Mouse (Mus musculus) stomach, embryonic 16.5 days (tissue): ENCODE measurements around the gene Prr7. TPM values are rescaled to one million over a fixed set of nuclear protein-coding genes. Genes with fewer than 3 reads are reported as not detected.
A peak's percentile ranks its signal among the peaks of the same experiment; 100 is the strongest.

Source experiments
- ATAC-seq: fragments of 200-750 bp; cut with Nextera tagmentation; 2 replicates; pipeline ENCODE4 v1.8.0; 2017; ENCODE audit warnings: moderate number of reproducible peaks, moderate TSS enrichment; ENCODE audit not compliant: insufficient read depth, low FRiP score
- H3K27ac ChIP-seq: fragments of 300-500 bp; sonication (generic); 2 replicates; pipeline ENCODE4 v1.5.1; 2014; ENCODE audit warnings: low read length
- H3K27me3 ChIP-seq: fragments of 300-500 bp; sonication (generic); 2 replicates; pipeline ENCODE4 v1.6.1; 2014; ENCODE audit warnings: low read length, control low read depth, mixed read lengths; ENCODE audit not compliant: control insufficient read depth, insufficient read depth
- H3K36me3 ChIP-seq: fragments of 300-500 bp; sonication (generic); 2 replicates; pipeline ENCODE4 v1.6.1; 2014; ENCODE audit warnings: low read length; ENCODE audit not compliant: control insufficient read depth, insufficient read depth
- H3K4me1 ChIP-seq: fragments of 300-500 bp; sonication (generic); 2 replicates; pipeline ENCODE4 v1.6.1; 2014; ENCODE audit warnings: low read length, control low read depth, mixed read lengths; ENCODE audit not compliant: control insufficient read depth, insufficient read depth
- H3K4me2 ChIP-seq: fragments of 300-500 bp; sonication (generic); 2 replicates; pipeline ENCODE4 v1.6.1; 2014; ENCODE audit warnings: low read depth, low read length, mixed read lengths
- H3K4me3 ChIP-seq: fragments of 300-500 bp; sonication (generic); replicated peaks from 2 replicates; pipeline ENCODE4 v1.5.1; 2014; ENCODE audit warnings: mild to moderate bottlenecking, low read length
- H3K9ac ChIP-seq: fragments of 300-500 bp; sonication (generic); 2 replicates; pipeline ENCODE4 v1.6.1; 2014; ENCODE audit warnings: low read length
- H3K9me3 ChIP-seq: fragments of 300-500 bp; sonication (generic); replicated peaks from 2 replicates; pipeline ENCODE4 v1.6.1; 2016; ENCODE audit warnings: low read length, control low read depth; ENCODE audit not compliant: control insufficient read depth
- WGBS: fragments of 180-500 bp; shearing (Covaris S2); extraction: QIAGEN DNeasy Blood & Tissue Kit; methylation state at CpG from one replicate; pipeline ENCODE4 v1.1.7; 2014; 5-methylcytosine and 5-hydroxymethylcytosine counted together
- polyA plus RNA-seq: library from polyadenylated mRNA; unstranded; fragments of >200 nt; fragmentation: Nextera tagmentation; extraction: Ambion mirVana; gene quantifications from 2 replicates; pipeline ENCODE4 v1.2.1, GENCODE M21; 2015

Gene Prr7
- polyA plus RNA-seq, 1 experiment from 2014 or later, result 0.26 TPM

GRCm38 (mm10) chr13:55472132-55473022 is 8.3 kb downstream of the Prr7 start:
- peak overlapping the region; percentile 59 for H3K4me3 ChIP-seq
- H3K9ac ChIP-seq, result peak overlapping the region; percentile 79
- WGBS, result under 1% methylated on average over 87 of the region's 103 CpGs
- H3K4me1 ChIP-seq, result peaks cover 17% of the 10 kb centered on the region
- H3K27me3 ChIP-seq, result peaks cover 4% of the 10 kb centered on the region; the same call in 1 of the 2 replicates
- ATAC-seq, result peak; percentile 48
- H3K9me3 ChIP-seq, result no peaks in the 10 kb centered on the region
- peak overlapping the region; percentile 100 for H3K4me2 ChIP-seq
- H3K36me3 ChIP-seq, result peaks cover 14% of the 10 kb centered on the region
- H3K27ac ChIP-seq, result peak overlapping the region; percentile 31

- Histone ChIP-seq H3K36me3 (peaks cover 15% of the 10 kb centered on the region), H3K9ac (peak overlapping the region; percentile 79), H3K27me3 (peaks cover 4% of the 10 kb centered on the region; the same call in 1 of the 2 replicates), H3K27ac (peak overlapping the region; percentile 31; the same call in 1 of the 2 replicates), H3K4me3 (peak overlapping the region; percentile 59), H3K4me2 (peak overlapping the region; percentile 100), H3K9me3 (no peaks in the 10 kb centered on the region), H3K4me1 (peaks cover 17% of the 10 kb centered on the region)
- ATAC-seq, result no peak
- WGBS, result 30% methylated on average over 18 of the region's 18 CpGs
These were observed 9.2 kb downstream of the Prr7 start for GRCm38 (mm10) chr13:55473076-55473831.

GRCm38 (mm10) chr13:55473961-55474360 is 9.9 kb downstream of the Prr7 start:
- Histone ChIP-seq H3K9me3 (no peaks in the 10 kb centered on the region), H3K27ac (no peak overlapping the region), H3K4me1 (peaks cover 17% of the 10 kb centered on the region), H3K36me3 (peaks cover 15% of the 10 kb centered on the region), H3K9ac (no peak overlapping the region), H3K4me3 (no peak overlapping the region), H3K27me3 (peaks cover 4% of the 10 kb centered on the region; the same call in 1 of the 2 replicates), H3K4me2 (no peak overlapping the region)
- ATAC-seq, result no peak
- 70% methylated on average over 11 of the region's 11 CpGs for WGBS

- peaks cover 4% of the 10 kb centered on the region; the same call in 1 of the 2 replicates for H3K27me3 ChIP-seq
- ATAC-seq, result no peak
- H3K36me3 ChIP-seq, result peaks cover 15% of the 10 kb centered on the region
- H3K27ac ChIP-seq, result no peak overlapping the region
- no peak overlapping the region for H3K4me3 ChIP-seq
- no peak overlapping the region for H3K4me2 ChIP-seq
- H3K9ac ChIP-seq, result no peak overlapping the region
- no peaks in the 10 kb centered on the region for H3K9me3 ChIP-seq
- H3K4me1 ChIP-seq, result peaks cover 17% of the 10 kb centered on the region
- 55% methylated on average over 5 of the region's 5 CpGs for WGBS
These were observed 10.6 kb downstream of the Prr7 start for GRCm38 (mm10) chr13:55474621-55475069.

- no peak for ATAC-seq
These were observed 11.7 kb downstream of the Prr7 start for GRCm38 (mm10) chr13:55475750-55476149.

GRCm38 (mm10) chr13:55476256-55476655 is 12.2 kb downstream of the Prr7 start:
- WGBS, result 90% methylated on average over 8 of the region's 8 CpGs
- Histone ChIP-seq H3K9ac (no peak overlapping the region), H3K4me2 (no peak overlapping the region), H3K36me3 (peaks cover 24% of the 10 kb centered on the region), H3K9me3 (no peaks in the 10 kb centered on the region), H3K27me3 (no peaks in the 10 kb centered on the region), H3K27ac (no peak overlapping the region), H3K4me3 (no peak overlapping the region), H3K4me1 (peaks cover 12% of the 10 kb centered on the region)
- ATAC-seq, result no peak

More at GRCm38 (mm10) chr13:55475750-55476149, 11.7 kb downstream of the Prr7 start:
- WGBS, result 82% methylated on average over 5 of the region's 5 CpGs
- no peak overlapping the region for H3K27ac ChIP-seq
- H3K36me3 ChIP-seq, result peaks cover 21% of the 10 kb centered on the region
- no peak overlapping the region for H3K9ac ChIP-seq
- H3K9me3 ChIP-seq, result no peaks in the 10 kb centered on the region
- H3K4me1 ChIP-seq, result peaks cover 17% of the 10 kb centered on the region
- H3K27me3 ChIP-seq, result no peaks in the 10 kb centered on the region
- H3K4me2 ChIP-seq, result no peak overlapping the region
- no peak overlapping the region for H3K4me3 ChIP-seq

GRCm38 (mm10) chr13:55477492-55477891 is 13.4 kb downstream of the Prr7 start:
- Histone ChIP-seq H3K4me1 (peaks cover 13% of the 10 kb centered on the region), H3K4me3 (no peak overlapping the region), H3K27me3 (no peaks in the 10 kb centered on the region), H3K9me3 (no peaks in the 10 kb centered on the region), H3K4me2 (no peak overlapping the region), H3K27ac (no peak overlapping the region), H3K9ac (no peak overlapping the region), H3K36me3 (peaks cover 29% of the 10 kb centered on the region)
- WGBS, result 66% methylated on average over 16 of the region's 16 CpGs
- no peak for ATAC-seq

- Histone ChIP-seq H3K9me3 (no peaks in the 10 kb centered on the region), H3K27ac (no peak overlapping the region), H3K36me3 (peaks cover 29% of the 10 kb centered on the region), H3K27me3 (no peaks in the 10 kb centered on the region), H3K9ac (no peak overlapping the region), H3K4me1 (peaks cover 15% of the 10 kb centered on the region), H3K4me3 (no peak overlapping the region), H3K4me2 (no peak overlapping the region)
- 58% methylated on average over 5 of the region's 5 CpGs for WGBS
- ATAC-seq, result no peak
These were observed 14.0 kb downstream of the Prr7 start for GRCm38 (mm10) chr13:55478036-55478435.

GRCm38 (mm10) chr13:55479008-55479407 is 14.9 kb downstream of the Prr7 start:
- H3K27ac ChIP-seq, result no peak overlapping the region

More at GRCm38 (mm10) chr13:55479008-55479407, 14.9 kb downstream of the Prr7 start:
- 82% methylated on average over 7 of the region's 7 CpGs for WGBS
- peaks cover 29% of the 10 kb centered on the region for H3K36me3 ChIP-seq
- no peak overlapping the region for H3K4me2 ChIP-seq
- H3K4me1 ChIP-seq, result peaks cover 18% of the 10 kb centered on the region
- no peak for ATAC-seq
- no peaks in the 10 kb centered on the region for H3K9me3 ChIP-seq
- H3K4me3 ChIP-seq, result no peak overlapping the region
- H3K9ac ChIP-seq, result no peak overlapping the region
- no peaks in the 10 kb centered on the region for H3K27me3 ChIP-seq
